Mouse (Mus musculus) hindbrain, embryonic 15.5 days (tissue): Measurements from ENCODE around the gene Simc1. TPM values are rescaled to one million over a fixed set of nuclear protein-coding genes. Genes with fewer than 3 reads are reported as not detected.
"Not testable (repeated sequence)": the region's sequence is repeated elsewhere in the genome, so short reads cannot be mapped to it uniquely, and the experiment has no call there.

Experiments
- ATAC-seq: fragments of 200-750 bp; cut with Nextera tagmentation; 2 replicates; pipeline ENCODE4 v1.8.0; 2017; ENCODE audit warnings: low read depth, moderate number of reproducible peaks, moderate TSS enrichment; ENCODE audit not compliant: low FRiP score
- H3K27ac ChIP-seq: fragments of 300-500 bp; sonication (generic); replicated peaks from 2 replicates; pipeline ENCODE4 v1.5.1; 2015; ENCODE audit warnings: mild to moderate bottlenecking, inconsistent platforms
- H3K27me3 ChIP-seq: fragments of 300-500 bp; sonication (generic); 2 replicates; pipeline ENCODE4 v1.6.1; 2015; ENCODE audit warnings: control low read depth, inconsistent platforms
- H3K36me3 ChIP-seq: fragments of 300-500 bp; sonication (generic); 2 replicates; pipeline ENCODE4 v1.6.1; 2015; ENCODE audit warnings: control low read depth, inconsistent platforms
- H3K4me1 ChIP-seq: fragments of 300-500 bp; sonication (generic); replicated peaks from 2 replicates; pipeline ENCODE4 v1.6.1; 2015; ENCODE audit warnings: control low read depth, inconsistent platforms
- H3K4me2 ChIP-seq: fragments of 300-500 bp; sonication (generic); 2 replicates; pipeline ENCODE4 v1.6.1; 2015; ENCODE audit warnings: moderate library complexity, mild to moderate bottlenecking, inconsistent platforms
- H3K4me3 ChIP-seq: fragments of 300-500 bp; sonication (generic); 2 replicates; pipeline ENCODE4 v1.5.1; 2015; ENCODE audit warnings: mild to moderate bottlenecking, inconsistent platforms
- H3K9ac ChIP-seq: fragments of 300-500 bp; sonication (generic); 2 replicates; pipeline ENCODE4 v1.6.1; 2015; ENCODE audit warnings: inconsistent platforms
- H3K9me3 ChIP-seq: fragments of 300-500 bp; sonication (generic); 2 replicates; pipeline ENCODE4 v1.6.1; 2016; ENCODE audit warnings: control low read depth, inconsistent platforms
- WGBS: fragments of 180-500 bp; shearing (Covaris S2); methylation state at CpG from one replicate; pipeline ENCODE4 v1.1.7; 2015; 5-methylcytosine and 5-hydroxymethylcytosine counted together
- polyA plus RNA-seq: library from polyadenylated mRNA; unstranded; fragments of >200 nt; fragmentation: Nextera tagmentation; extraction: Ambion mirVana; gene quantifications from 2 replicates; pipeline ENCODE4 v1.2.1, GENCODE M21; 2015

Simc1 gene
- polyA plus RNA-seq, 1 experiment from 2014 or later, result 24.2 TPM

DNA sequence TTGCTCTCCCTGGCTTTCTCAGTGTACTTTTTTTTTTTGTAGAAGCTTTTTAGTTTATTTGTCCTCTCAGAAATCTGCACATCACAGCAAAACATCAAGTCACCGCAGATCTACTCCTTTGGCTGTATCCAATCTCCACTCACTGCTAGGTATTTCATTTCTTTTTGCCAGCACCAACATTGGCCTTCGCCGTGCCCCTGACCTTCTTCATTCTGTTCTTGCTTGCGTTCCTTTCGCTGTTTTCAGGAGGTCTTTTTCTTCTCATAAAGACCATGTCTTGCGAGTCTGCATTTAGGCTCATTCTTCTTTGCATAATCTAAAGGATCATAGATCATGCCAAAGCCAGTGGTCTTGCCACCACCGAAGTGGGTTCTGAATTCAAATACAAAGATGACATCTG lies 4.0 kb upstream of the Simc1 start:
- 94% methylated on average over 7 of the region's 7 CpGs for WGBS
- H3K27ac ChIP-seq, H3K4me3 ChIP-seq, H3K4me2 ChIP-seq, H3K9ac ChIP-seq, H3K27me3 ChIP-seq, H3K9me3 ChIP-seq, H3K36me3 ChIP-seq, H3K4me1 ChIP-seq, ATAC-seq: not testable (repeated sequence)

- ATAC-seq, result no peak
- H3K27ac ChIP-seq, result no peak overlapping the region
- H3K9ac ChIP-seq, result no peak overlapping the region
- no peaks in the 10 kb centered on the region for H3K36me3 ChIP-seq
- H3K4me3 ChIP-seq, result no peak overlapping the region
- no peaks in the 10 kb centered on the region for H3K9me3 ChIP-seq
- no peaks in the 10 kb centered on the region for H3K27me3 ChIP-seq
- no peak overlapping the region for H3K4me2 ChIP-seq
- peaks cover 20% of the 10 kb centered on the region for H3K4me1 ChIP-seq
- WGBS, result 82% methylated on average over 2 of the region's 2 CpGs
Measured at GRCm38 (mm10) chr13:54501352-54501751, 2.2 kb upstream of the Simc1 start.

DNA sequence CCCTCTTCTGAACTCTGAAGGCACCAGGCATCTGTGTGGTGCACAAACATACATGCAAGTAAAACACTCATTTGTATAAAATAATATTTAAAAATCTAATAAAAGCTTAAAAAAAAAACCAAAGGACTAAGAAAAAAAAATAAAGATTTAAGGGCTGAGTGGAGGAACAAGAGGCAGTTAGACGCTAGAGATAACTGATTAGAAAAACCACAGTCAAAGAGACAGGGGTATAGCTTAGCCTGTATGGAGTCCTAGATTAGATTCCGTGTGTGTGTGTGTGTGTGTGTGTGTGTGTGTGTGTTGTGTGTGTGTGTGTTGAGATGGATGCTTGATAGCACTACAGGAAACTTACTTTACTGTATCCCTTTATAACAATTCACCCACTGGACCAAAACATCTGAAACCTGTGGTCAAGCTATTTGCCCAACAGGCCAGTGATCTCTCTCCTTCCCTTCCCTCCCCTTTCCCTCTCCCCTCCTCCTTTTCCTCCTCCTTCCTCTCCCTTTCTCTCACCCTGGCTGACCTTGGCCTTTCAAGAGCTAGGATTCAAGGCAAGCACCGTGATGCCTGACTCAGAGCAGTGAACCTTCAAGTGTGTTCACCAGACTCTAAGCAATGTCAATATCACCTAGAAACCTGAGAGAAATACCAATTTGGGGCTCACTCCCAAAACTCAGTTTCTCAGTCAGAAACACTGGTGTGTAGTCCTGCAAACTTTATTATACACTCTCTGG lies 1.5 kb upstream of the Simc1 start:
- no peak overlapping the region for H3K4me2 ChIP-seq
- ATAC-seq, result no peak

DNA sequence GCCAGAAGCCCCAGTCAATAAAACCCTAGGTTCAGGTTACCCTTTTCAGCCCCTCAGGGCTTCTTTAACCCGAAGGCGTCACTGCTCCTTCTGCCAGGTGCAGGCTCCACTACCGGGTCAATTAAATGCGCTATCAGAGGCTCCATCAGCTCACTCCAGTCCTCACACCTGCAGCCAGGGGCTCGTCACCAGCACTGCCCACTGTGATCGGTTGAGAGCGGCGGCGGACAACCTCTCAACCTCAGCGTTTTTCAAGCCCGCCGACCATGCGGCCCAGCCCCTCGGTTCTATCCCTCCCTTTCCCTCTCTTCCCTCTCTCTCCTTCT lies 338 bp upstream of the Simc1 start:
- 0% methylated on average over 14 of the region's 14 CpGs for WGBS
- Histone ChIP-seq H3K27me3 (no peaks in the 10 kb centered on the region), H3K36me3 (no peaks in the 10 kb centered on the region), H3K27ac (peak overlapping the region; percentile 78), H3K4me2 (peak overlapping the region; percentile 76), H3K4me1 (peaks cover 20% of the 10 kb centered on the region), H3K4me3 (peak overlapping the region; percentile 68), H3K9me3 (no peaks in the 10 kb centered on the region), H3K9ac (peak overlapping the region; percentile 83)
- peak; percentile 79 for ATAC-seq

More for the DNA sequence above, 1.5 kb upstream of the Simc1 start:
- peaks cover 20% of the 10 kb centered on the region for H3K4me1 ChIP-seq
- H3K27ac ChIP-seq, result no peak overlapping the region
- 63% methylated on average over 3 of the region's 3 CpGs for WGBS
- H3K9ac ChIP-seq, result no peak overlapping the region
- no peaks in the 10 kb centered on the region for H3K9me3 ChIP-seq
- H3K4me3 ChIP-seq, result no peak overlapping the region
- no peaks in the 10 kb centered on the region for H3K27me3 ChIP-seq
- no peaks in the 10 kb centered on the region for H3K36me3 ChIP-seq

GRCm38 (mm10) chr13:54504611-54505260 lies 1.2 kb downstream of the Simc1 start:
- Histone ChIP-seq H3K27me3 (no peaks in the 10 kb centered on the region), H3K9me3 (no peaks in the 10 kb centered on the region), H3K9ac (peak overlapping the region; percentile 83), H3K4me1 (peaks cover 20% of the 10 kb centered on the region), H3K4me3 (peak overlapping the region; percentile 68), H3K36me3 (no peaks in the 10 kb centered on the region), H3K4me2 (peak overlapping the region; percentile 76), H3K27ac (peak overlapping the region; percentile 78)
- ATAC-seq, result no peak
- WGBS, result 40% methylated on average over 7 of the region's 7 CpGs

DNA sequence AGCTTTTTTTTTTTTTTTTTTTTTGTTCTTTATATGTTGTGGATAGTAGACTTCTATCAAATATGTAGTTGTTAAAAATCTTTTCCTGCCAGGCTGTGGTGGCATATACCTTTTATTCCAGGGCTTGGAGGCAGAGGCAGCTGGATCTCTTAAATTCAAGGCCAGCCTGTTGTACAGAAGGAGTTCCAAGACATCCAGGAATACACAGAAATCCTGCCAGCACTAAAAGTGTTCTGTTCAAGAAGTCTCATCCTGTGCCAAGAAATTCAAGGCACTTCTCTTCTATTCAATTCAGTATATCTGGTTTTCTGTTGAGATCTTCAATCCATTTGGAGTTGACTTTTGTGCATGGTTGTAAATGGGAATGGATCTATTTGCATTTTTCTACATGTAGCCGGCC lies 2.3 kb downstream of the Simc1 start:
- Histone ChIP-seq H3K9me3 (no peaks in the 10 kb centered on the region), H3K4me2 (no peak overlapping the region), H3K4me3 (no peak overlapping the region), H3K9ac (no peak overlapping the region), H3K27ac (no peak overlapping the region), H3K4me1 (peaks cover 20% of the 10 kb centered on the region), H3K36me3 (no peaks in the 10 kb centered on the region), H3K27me3 (no peaks in the 10 kb centered on the region)
- ATAC-seq, result no peak
- WGBS, result 88% methylated on average over 1 of the region's 1 CpGs

DNA sequence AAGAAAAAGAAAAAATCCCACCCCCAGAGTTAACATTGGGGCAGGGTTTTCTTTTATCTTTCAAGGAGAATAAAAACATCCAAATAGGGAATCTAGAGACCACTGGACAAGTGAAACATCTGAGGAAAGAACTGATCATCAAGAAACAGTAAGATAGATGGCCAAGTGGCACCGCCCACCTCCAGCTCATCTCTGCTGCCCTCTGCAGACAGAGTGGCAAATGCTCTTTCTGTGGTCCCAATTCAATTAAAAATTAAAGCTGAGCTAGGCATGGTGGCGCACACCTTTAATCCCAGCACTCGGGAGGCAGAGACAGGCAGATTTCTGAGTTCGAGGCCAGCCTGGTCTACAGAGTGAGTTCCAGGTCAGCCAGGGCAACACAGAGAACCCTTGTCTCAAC lies 16.6 kb downstream of the Simc1 start:
- H3K27me3 ChIP-seq, result no peaks in the 10 kb centered on the region
- 89% methylated on average over 4 of the region's 4 CpGs for WGBS
- no peak for ATAC-seq
- no peak overlapping the region for H3K4me3 ChIP-seq
- H3K4me1 ChIP-seq, result no peaks in the 10 kb centered on the region
- no peak overlapping the region for H3K27ac ChIP-seq
- H3K4me2 ChIP-seq, result no peak overlapping the region
- H3K9ac ChIP-seq, result no peak overlapping the region
- no peaks in the 10 kb centered on the region for H3K9me3 ChIP-seq
- peaks cover 20% of the 10 kb centered on the region for H3K36me3 ChIP-seq

DNA sequence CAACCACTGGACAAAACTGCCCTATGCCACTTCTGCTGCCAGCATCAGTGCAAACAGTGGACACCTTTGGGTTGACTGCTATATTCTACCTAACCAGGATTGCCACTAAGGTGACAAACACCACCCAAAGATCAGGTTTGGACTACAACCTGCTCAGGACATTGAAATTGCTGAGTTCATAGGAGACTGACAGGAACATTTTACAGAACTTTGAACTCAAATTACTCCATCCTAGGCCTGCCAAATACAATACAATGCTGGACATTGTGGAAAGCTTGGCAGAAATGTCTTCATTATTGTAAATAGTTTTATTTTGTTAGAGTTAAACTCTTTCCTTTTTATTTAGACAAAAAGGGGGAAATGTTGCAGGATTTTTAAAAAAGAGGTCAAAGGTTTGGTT lies 17.6 kb downstream of the Simc1 start:
- Histone ChIP-seq H3K36me3 (peaks cover 23% of the 10 kb centered on the region), H3K9ac (no peak overlapping the region), H3K27me3 (no peaks in the 10 kb centered on the region), H3K4me2 (no peak overlapping the region), H3K4me3 (no peak overlapping the region), H3K4me1 (no peaks in the 10 kb centered on the region), H3K9me3 (no peaks in the 10 kb centered on the region), H3K27ac (no peak overlapping the region)
- ATAC-seq, result no peak

DNA sequence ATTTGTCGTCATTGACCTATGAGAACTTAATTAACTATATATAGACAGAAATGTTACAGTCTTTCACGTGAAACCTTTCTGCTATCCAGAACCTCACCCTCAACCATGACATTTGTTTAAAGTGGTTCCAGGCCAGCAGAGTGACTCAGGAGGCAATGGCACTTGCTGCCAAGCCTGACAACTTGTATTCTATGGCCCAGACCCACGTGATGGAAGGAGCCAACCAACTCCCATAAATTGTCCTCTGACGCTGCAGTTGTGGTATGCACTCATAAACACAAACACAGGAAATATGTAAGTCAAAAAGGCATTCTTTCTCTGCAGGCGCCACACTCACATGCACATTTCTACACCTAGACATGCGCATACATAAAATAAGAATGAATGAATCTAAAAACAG lies 23.6 kb downstream of the Simc1 start:
- Histone ChIP-seq H3K4me3 (no peak overlapping the region), H3K4me2 (no peak overlapping the region), H3K9ac (no peak overlapping the region), H3K4me1 (no peaks in the 10 kb centered on the region), H3K9me3 (no peaks in the 10 kb centered on the region), H3K27me3 (no peaks in the 10 kb centered on the region), H3K36me3 (peaks cover 75% of the 10 kb centered on the region), H3K27ac (no peak overlapping the region)
- ATAC-seq, result no peak
- 88% methylated on average over 6 of the region's 6 CpGs for WGBS

DNA sequence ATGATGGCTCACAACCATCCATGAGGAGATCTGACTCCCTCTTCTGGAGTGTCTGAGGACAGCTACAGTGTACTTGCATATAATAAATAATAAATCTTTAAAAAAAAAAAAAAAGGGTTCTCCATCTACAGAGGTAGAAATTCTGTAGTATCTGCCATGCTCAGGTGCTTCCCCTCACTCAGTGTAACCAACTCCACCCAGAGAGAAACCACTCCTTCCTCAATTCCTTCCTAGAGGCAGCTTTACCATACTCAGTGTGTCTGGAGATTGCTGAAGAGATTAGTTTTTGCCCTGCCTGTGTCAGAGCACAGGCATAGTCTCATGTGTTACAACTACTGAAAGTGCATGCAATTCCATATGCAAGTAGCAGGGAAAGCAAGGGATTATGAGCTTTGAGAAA lies 28.6 kb downstream of the Simc1 start:
- Histone ChIP-seq H3K9me3 (no peaks in the 10 kb centered on the region), H3K4me1 (no peaks in the 10 kb centered on the region), H3K4me3 (no peak overlapping the region), H3K9ac (no peak overlapping the region), H3K36me3 (peaks cover 78% of the 10 kb centered on the region), H3K27me3 (no peaks in the 10 kb centered on the region), H3K27ac (no peak overlapping the region), H3K4me2 (no peak overlapping the region)
- ATAC-seq, result no peak

- Histone ChIP-seq H3K4me2 (no peak overlapping the region), H3K4me3 (no peak overlapping the region), H3K9me3 (no peaks in the 10 kb centered on the region), H3K9ac (no peak overlapping the region), H3K36me3 (peaks cover 71% of the 10 kb centered on the region), H3K4me1 (no peaks in the 10 kb centered on the region), H3K27me3 (no peaks in the 10 kb centered on the region), H3K27ac (no peak overlapping the region)
- no peak for ATAC-seq
- WGBS, result 91% methylated on average over 7 of the region's 7 CpGs
Measured at GRCm38 (mm10) chr13:54548036-54548435, 44.5 kb downstream of the Simc1 start.

DNA sequence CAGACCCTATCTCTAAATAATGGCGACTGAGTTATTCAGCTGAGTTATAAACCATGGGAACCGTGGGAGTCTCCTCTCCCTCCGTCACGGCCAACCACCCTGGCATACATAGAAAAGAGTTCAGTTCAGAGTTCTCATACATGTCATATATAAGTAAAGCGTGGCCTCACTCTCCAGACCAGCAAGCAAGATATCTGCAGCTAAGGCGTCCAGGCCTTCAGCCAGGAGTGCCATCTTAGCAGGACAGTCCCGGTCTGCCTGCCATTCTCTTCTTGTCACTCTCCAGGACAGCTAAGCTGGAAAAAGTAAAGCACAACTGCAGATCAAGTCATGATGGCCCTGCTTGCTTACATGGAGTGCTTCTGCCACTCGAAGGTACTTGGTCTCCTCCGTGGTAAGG lies 52.6 kb downstream of the Simc1 start:
- Histone ChIP-seq H3K9me3 (no peaks in the 10 kb centered on the region), H3K4me2 (no peak overlapping the region), H3K27me3 (no peaks in the 10 kb centered on the region), H3K4me3 (no peak overlapping the region), H3K27ac (no peak overlapping the region), H3K4me1 (no peaks in the 10 kb centered on the region), H3K9ac (no peak overlapping the region), H3K36me3 (peaks cover 86% of the 10 kb centered on the region)
- ATAC-seq, result no peak
- WGBS, result 93% methylated on average over 9 of the region's 9 CpGs

GRCm38 (mm10) chr13:54556796-54557195 lies 53.2 kb downstream of the Simc1 start:
- H3K36me3 ChIP-seq, result peaks cover 80% of the 10 kb centered on the region
- no peak overlapping the region for H3K27ac ChIP-seq
- no peaks in the 10 kb centered on the region for H3K4me1 ChIP-seq
- H3K9me3 ChIP-seq, result no peaks in the 10 kb centered on the region
- 89% methylated on average over 3 of the region's 3 CpGs for WGBS
- no peak overlapping the region for H3K9ac ChIP-seq
- no peaks in the 10 kb centered on the region for H3K27me3 ChIP-seq
- ATAC-seq, result no peak
- H3K4me3 ChIP-seq, result no peak overlapping the region
- no peak overlapping the region for H3K4me2 ChIP-seq
